Mouse (Mus musculus): ENCODE measurements around the gene Sh3rf1. TPM values are rescaled to one million over a fixed set of nuclear protein-coding genes. Genes with fewer than 3 reads are reported as not detected.

Sh3rf1 gene
- polyA plus RNA-seq, 1 experiment from 2014 or later, result 28.8 TPM

DNA sequence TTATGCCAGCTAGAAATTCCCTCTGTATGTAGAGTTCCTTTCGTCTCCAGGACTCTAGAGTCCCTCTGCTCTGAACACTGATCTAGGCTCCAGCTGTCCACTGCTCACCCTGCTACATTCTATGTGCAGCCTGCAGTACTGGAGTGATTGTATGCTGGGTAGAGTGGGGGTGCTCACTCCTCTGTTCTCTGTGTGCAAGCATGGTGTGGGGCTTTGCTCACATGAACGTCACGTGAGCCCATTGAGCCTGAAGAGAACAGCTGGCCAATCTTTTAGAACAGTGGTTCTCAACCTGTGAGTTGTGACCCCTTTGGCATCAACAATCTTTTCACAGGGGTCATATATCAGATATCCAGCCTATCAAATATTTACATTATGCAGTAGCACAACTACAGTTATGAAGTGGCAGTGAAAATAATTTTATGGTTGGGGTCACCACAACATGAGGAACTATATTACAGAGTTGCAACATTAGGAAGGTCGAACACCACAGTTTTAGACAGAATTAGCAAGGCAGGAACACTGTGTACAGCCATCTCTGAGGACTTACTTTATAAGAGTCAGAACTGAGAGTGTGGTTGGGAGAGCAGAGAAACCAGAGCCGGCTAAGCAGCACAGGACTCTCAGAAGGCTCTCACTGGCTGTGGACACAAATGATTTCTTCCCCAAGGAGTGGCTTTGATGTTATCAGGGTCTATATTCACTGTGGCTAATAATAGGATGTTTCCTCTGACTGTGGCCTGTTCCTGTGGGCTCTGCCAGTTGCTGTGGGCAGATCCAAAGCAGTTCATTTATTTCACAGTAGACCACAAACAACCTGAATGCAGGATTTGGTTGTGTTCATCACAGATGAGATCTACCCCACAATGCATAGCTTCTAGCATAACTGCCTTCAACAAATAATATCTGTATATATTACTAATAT lies 38.1 kb upstream of the Sh3rf1 start:
- H3K27me3 ChIP-seq (ENCODE audit: control insufficient read depth, insufficient read depth, low read length), result no peaks in the 10 kb centered on the region
- H3K36me3 ChIP-seq (ENCODE audit: control insufficient read depth, insufficient read depth, low read length), result no peaks in the 10 kb centered on the region
- 81% methylated on average over 5 of the region's 5 CpGs for WGBS
- no peaks in the 10 kb centered on the region for H3K9me3 ChIP-seq (ENCODE audit: control insufficient read depth, low read length)
- no peak overlapping the region for H3K27ac ChIP-seq (ENCODE audit: low read depth, low read length)
- no peak overlapping the region for H3K4me2 ChIP-seq (ENCODE audit: low read depth, low read length, severe bottlenecking)
- ATAC-seq (replicated peaks; ENCODE audit: low FRiP score) (no peak), DNase-seq (ENCODE audit: low spot score) (no peak)
- no peaks in the 10 kb centered on the region for H3K4me1 ChIP-seq (replicated peaks; ENCODE audit: control insufficient read depth, insufficient read depth, low read length)
- no peak overlapping the region for H3K9ac ChIP-seq (ENCODE audit: low read length)
- H3K4me3 ChIP-seq (ENCODE audit: low read depth, low read length), result no peak overlapping the region

DNA sequence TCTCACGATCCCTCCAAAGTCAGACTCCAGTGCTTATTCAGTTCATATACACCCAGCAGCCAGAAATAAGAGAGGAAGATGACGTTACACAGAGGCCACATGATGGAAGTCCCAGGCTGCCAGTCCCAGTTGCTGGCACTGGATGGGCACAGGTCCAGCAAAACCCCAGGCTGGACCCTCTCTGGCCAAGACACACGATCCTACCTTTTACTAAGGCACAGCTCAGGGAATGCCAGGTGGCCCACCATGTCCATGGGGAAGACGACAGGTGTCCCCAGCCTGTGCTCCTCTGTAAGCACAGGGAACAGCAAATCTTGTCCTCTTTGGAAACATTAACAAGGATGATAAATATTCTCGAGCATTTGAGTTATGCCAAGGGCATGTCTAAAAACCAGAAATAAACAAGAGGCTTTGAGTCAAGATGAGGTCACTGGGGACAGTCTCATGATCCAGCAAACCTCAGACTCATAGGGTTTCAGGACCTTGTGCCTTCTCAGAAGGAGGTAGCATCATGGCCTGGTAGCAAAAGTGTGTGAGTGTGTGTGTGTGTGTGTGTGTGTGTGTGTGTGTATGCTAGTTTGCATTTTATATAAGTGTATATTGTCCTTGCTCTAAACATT lies 29.3 kb upstream of the Sh3rf1 start:
- Histone ChIP-seq H3K27ac (ENCODE audit: low read depth, low read length) (no peak overlapping the region), H3K27me3 (ENCODE audit: control insufficient read depth, insufficient read depth, low read length) (no peaks in the 10 kb centered on the region), H3K4me3 (ENCODE audit: low read depth, low read length) (no peak overlapping the region), H3K4me1 (replicated peaks; ENCODE audit: control insufficient read depth, insufficient read depth, low read length) (no peaks in the 10 kb centered on the region), H3K9me3 (ENCODE audit: control insufficient read depth, low read length) (no peaks in the 10 kb centered on the region; the same call in 1 of the 2 replicates), H3K4me2 (ENCODE audit: low read depth, low read length, severe bottlenecking) (no peak overlapping the region), H3K9ac (ENCODE audit: low read length) (no peak overlapping the region), H3K36me3 (ENCODE audit: control insufficient read depth, insufficient read depth, low read length) (no peaks in the 10 kb centered on the region)
- 81% methylated on average over 5 of the region's 5 CpGs for WGBS
- ATAC-seq (replicated peaks; ENCODE audit: low FRiP score) (no peak), DNase-seq (ENCODE audit: low spot score) (no peak)

DNA sequence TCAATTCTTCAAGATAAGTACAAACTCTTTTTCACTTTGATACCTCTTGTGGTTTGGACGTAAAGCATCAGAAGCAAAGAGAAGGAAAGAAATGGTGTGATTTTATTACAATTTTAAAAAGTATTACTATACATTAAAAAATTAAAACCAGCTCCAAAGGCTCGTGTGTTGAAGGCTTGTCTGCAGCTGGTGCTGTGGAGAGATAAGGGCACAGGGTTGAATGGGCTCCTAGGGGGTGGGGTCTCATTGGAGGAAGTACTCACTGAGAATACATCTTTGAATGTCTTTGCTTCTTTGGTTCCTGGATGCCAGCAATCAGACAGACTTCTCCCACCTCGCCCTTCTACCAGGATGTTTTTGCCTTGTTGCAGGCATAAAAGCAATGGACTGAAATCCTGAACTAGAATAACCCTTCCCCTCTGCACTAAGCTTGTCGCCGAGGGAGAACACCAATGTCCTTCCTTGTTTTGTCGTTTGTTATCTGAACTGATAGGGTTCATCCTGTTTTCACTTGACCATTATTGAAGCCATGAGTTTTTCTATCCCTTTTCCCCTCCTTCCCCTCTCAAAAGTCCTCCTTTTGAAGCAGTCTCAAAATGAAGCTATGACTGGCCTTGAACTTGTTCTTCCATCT lies 23.3 kb upstream of the Sh3rf1 start:
- no peaks in the 10 kb centered on the region; the same call in 1 of the 2 replicates for H3K9me3 ChIP-seq (ENCODE audit: control insufficient read depth, low read length)
- H3K9ac ChIP-seq (ENCODE audit: low read length), result no peak overlapping the region
- no peak overlapping the region for H3K4me2 ChIP-seq (ENCODE audit: low read depth, low read length, severe bottlenecking)
- H3K36me3 ChIP-seq (ENCODE audit: control insufficient read depth, insufficient read depth, low read length), result no peaks in the 10 kb centered on the region
- DNase-seq (ENCODE audit: low spot score), result no peak
- H3K27ac ChIP-seq (ENCODE audit: low read depth, low read length), result no peak overlapping the region
- no peaks in the 10 kb centered on the region for H3K27me3 ChIP-seq (ENCODE audit: control insufficient read depth, insufficient read depth, low read length)
- ATAC-seq (replicated peaks; ENCODE audit: low FRiP score), result no peak
- no peak overlapping the region for H3K4me3 ChIP-seq (ENCODE audit: low read depth, low read length)
- WGBS, result 76% methylated on average over 6 of the region's 6 CpGs
- H3K4me1 ChIP-seq (replicated peaks; ENCODE audit: control insufficient read depth, insufficient read depth, low read length), result no peaks in the 10 kb centered on the region

DNA sequence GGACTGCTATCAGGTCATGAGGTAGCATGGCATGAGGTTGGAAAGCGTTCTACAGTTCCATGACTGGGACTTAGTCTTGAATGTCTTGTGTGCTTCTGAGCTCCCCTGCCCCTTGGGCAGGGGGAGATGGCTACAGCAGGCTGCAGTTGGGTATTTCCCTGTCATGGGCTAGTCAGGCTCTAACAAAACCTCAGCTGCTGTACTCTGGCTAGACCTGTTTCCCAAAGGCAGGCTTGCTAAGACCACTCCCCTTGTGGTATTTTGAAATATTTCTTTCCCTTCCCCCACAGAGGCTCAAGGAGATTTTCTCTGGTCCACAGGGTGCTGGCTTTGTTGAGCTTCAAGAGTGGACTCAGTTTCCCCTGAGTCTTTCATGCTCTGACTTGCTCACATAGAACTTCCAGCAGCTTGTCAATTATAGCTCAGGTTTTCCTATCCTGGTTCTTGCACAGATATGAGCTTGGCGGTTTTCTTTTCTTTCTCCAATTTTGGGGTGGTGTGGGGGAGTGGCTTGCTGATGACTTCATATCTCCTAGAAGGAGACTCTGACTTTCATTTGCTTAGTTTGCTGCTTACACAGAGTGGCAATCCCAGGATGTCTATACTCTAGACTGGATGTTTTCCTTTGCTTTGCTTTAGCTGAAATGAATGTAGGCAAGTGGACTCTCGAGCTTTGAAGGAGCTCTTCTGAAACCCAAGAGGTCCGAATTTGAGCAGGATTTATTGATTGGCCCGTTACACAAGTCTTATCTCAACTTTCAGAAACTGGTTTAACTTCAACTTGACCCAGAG lies 20.4 kb upstream of the Sh3rf1 start:
- DNase-seq (ENCODE audit: low spot score), result no peak
- Histone ChIP-seq H3K9me3 (ENCODE audit: control insufficient read depth, low read length) (no peaks in the 10 kb centered on the region; the same call in 1 of the 2 replicates), H3K4me2 (ENCODE audit: low read depth, low read length, severe bottlenecking) (no peak overlapping the region), H3K4me1 (replicated peaks; ENCODE audit: control insufficient read depth, insufficient read depth, low read length) (no peaks in the 10 kb centered on the region), H3K27ac (ENCODE audit: low read depth, low read length) (no peak overlapping the region), H3K9ac (ENCODE audit: low read length) (no peak overlapping the region), H3K4me3 (ENCODE audit: low read depth, low read length) (no peak overlapping the region), H3K36me3 (ENCODE audit: control insufficient read depth, insufficient read depth, low read length) (no peaks in the 10 kb centered on the region), H3K27me3 (ENCODE audit: control insufficient read depth, insufficient read depth, low read length) (no peaks in the 10 kb centered on the region)
- WGBS, result 89% methylated on average over 5 of the region's 5 CpGs
- ATAC-seq (replicated peaks; ENCODE audit: low FRiP score), result no peak

DNA sequence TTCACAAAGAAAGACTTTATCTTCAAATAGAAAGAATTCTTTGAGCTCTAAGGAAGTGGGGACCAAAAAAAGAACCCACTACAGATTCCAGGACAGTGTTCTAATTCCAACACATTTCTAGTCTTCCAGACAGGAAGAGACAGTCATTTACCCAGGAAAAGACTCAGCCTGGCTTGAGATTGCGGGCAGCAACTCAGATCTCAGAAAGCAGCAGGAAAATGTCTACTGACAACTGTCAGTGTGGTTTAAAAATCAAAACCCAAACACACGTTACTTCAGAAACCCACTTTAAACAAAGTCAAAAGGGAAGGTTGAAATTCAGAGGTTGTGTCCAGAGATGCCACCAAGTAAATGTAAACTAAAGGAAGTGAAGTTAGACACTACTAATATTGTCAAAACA lies 16.8 kb upstream of the Sh3rf1 start:
- DNase-seq (ENCODE audit: low spot score) (no peak), ATAC-seq (replicated peaks; ENCODE audit: low FRiP score) (no peak)
- Histone ChIP-seq H3K4me3 (ENCODE audit: low read depth, low read length) (no peak overlapping the region), H3K27me3 (ENCODE audit: control insufficient read depth, insufficient read depth, low read length) (no peaks in the 10 kb centered on the region), H3K4me1 (replicated peaks; ENCODE audit: control insufficient read depth, insufficient read depth, low read length) (no peaks in the 10 kb centered on the region), H3K27ac (ENCODE audit: low read depth, low read length) (no peak overlapping the region), H3K4me2 (ENCODE audit: low read depth, low read length, severe bottlenecking) (no peak overlapping the region), H3K9me3 (ENCODE audit: control insufficient read depth, low read length) (no peaks in the 10 kb centered on the region), H3K36me3 (ENCODE audit: control insufficient read depth, insufficient read depth, low read length) (no peaks in the 10 kb centered on the region), H3K9ac (ENCODE audit: low read length) (no peak overlapping the region)
- 87% methylated on average over 2 of the region's 2 CpGs for WGBS

DNA sequence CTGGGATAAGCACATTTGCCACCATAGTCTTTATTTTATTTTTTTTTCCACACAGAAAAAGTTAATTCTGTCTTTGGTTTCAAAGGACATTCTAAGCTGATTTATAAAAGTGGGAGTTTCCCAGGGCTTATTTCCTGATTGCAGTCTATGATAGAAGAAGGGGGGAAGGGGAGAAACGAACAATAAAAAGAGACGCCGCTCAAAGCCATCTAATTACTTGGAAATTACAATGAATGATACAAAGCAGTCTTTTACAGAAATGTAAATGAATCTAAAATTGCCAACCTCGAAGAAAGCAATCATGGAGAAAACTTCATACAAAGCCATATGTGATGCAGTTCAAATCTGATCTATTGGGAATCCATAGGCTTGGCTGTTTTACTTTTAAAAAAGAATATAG lies 16.0 kb upstream of the Sh3rf1 start:
- H3K4me3 ChIP-seq (ENCODE audit: low read depth, low read length), result no peak overlapping the region
- no peak overlapping the region for H3K27ac ChIP-seq (ENCODE audit: low read depth, low read length)
- no peaks in the 10 kb centered on the region for H3K4me1 ChIP-seq (replicated peaks; ENCODE audit: control insufficient read depth, insufficient read depth, low read length)
- H3K9ac ChIP-seq (ENCODE audit: low read length), result no peak overlapping the region
- H3K4me2 ChIP-seq (ENCODE audit: low read depth, low read length, severe bottlenecking), result no peak overlapping the region
- DNase-seq (ENCODE audit: low spot score) (no peak), ATAC-seq (replicated peaks; ENCODE audit: low FRiP score) (no peak)
- H3K36me3 ChIP-seq (ENCODE audit: control insufficient read depth, insufficient read depth, low read length), result no peaks in the 10 kb centered on the region
- no peaks in the 10 kb centered on the region for H3K27me3 ChIP-seq (ENCODE audit: control insufficient read depth, insufficient read depth, low read length)
- whole genome bisulfite sequencing, result 41% methylated on average over 4 of the region's 4 CpGs
- H3K9me3 ChIP-seq (ENCODE audit: control insufficient read depth, low read length), result no peaks in the 10 kb centered on the region

DNA sequence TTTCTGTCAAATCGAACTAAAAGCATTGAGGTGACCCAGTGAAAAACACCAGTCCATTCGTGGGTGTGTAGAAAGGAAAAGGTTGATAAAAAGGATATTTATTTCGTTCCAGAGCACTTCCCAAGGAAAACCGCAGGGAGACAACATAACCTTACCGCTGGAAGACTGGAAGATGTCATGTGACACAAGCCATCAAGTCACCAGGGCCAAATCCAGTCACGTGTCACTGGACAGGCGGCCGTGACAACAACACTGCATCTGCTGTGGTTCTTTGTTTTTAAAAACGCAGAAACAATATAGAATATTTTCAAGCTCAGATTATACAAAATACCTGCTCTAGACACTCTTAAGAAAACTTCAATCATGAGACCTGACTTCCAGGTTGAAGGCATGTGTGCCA lies 15.0 kb upstream of the Sh3rf1 start:
- Histone ChIP-seq H3K4me3 (ENCODE audit: low read depth, low read length) (no peak overlapping the region), H3K27me3 (ENCODE audit: control insufficient read depth, insufficient read depth, low read length) (no peaks in the 10 kb centered on the region), H3K9me3 (ENCODE audit: control insufficient read depth, low read length) (no peaks in the 10 kb centered on the region), H3K27ac (ENCODE audit: low read depth, low read length) (no peak overlapping the region), H3K4me2 (ENCODE audit: low read depth, low read length, severe bottlenecking) (no peak overlapping the region), H3K9ac (ENCODE audit: low read length) (no peak overlapping the region), H3K36me3 (ENCODE audit: control insufficient read depth, insufficient read depth, low read length) (no peaks in the 10 kb centered on the region), H3K4me1 (replicated peaks; ENCODE audit: control insufficient read depth, insufficient read depth, low read length) (no peaks in the 10 kb centered on the region)
- ATAC-seq (replicated peaks; ENCODE audit: low FRiP score) (no peak), DNase-seq (ENCODE audit: low spot score) (no peak)
- WGBS, result 86% methylated on average over 9 of the region's 9 CpGs

DNA sequence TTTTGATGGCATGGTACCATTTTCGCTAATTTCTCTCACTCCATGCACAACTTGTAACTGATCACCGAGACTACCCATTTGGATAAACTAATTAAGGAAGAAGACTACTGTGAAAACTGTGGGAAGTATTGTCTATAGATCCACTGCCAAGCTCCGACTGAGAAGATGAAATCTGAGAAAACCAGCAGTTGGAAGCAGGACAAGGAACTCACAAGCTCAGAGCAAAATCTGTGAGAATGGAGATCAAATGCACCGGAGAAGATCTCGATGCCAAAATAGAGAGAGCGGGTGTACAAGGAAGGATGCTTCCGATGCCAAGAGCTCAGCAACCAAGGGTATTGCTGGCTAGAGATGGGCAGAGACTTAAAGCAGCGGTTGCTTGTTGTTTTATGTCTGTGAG lies 12.8 kb upstream of the Sh3rf1 start:
- H3K27ac ChIP-seq (ENCODE audit: low read depth, low read length), result no peak overlapping the region
- 90% methylated on average over 8 of the region's 8 CpGs for WGBS
- H3K4me1 ChIP-seq (replicated peaks; ENCODE audit: control insufficient read depth, insufficient read depth, low read length), result no peaks in the 10 kb centered on the region
- no peak overlapping the region for H3K4me3 ChIP-seq (ENCODE audit: low read depth, low read length)
- no peak overlapping the region for H3K4me2 ChIP-seq (ENCODE audit: low read depth, low read length, severe bottlenecking)
- DNase-seq (ENCODE audit: low spot score) (no peak), ATAC-seq (replicated peaks; ENCODE audit: low FRiP score) (no peak)
- H3K9ac ChIP-seq (ENCODE audit: low read length), result no peak overlapping the region
- H3K27me3 ChIP-seq (ENCODE audit: control insufficient read depth, insufficient read depth, low read length), result no peaks in the 10 kb centered on the region
- H3K36me3 ChIP-seq (ENCODE audit: control insufficient read depth, insufficient read depth, low read length), result no peaks in the 10 kb centered on the region
- H3K9me3 ChIP-seq (ENCODE audit: control insufficient read depth, low read length), result no peaks in the 10 kb centered on the region
